Mouse (Mus musculus) kidney, postnatal 14 days (tissue): ENCODE results near the gene Rogdi.
A peak's percentile ranks its signal among the peaks of the same experiment; 100 is the strongest.

Experiments used
- DNase-seq: peaks from one replicate; pipeline ENCODE4 v3.0.0; 2022; ENCODE audit warnings: mixed read lengths

Rogdi gene

DNA sequence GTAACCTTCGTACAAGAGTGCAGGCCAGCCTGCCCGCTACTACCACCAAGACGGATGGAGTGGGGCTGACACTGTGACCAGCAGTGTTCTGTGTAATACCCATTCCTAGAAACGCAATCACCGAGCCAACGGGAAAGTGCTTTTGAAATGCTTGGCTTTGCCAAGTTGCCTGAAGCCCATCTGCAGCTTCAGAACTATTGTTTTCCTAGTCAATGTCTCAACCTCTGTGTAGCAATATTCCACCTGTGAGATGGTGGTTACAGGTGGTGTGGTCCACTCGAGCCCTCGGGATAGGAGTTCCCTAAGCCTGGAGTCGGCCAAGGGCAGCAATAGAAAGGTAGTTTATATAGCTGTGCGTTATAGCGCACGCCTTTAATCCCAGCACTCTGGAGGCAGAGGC lies 28.6 kb downstream of the Rogdi start:
- no peak for DNase-seq

DNA sequence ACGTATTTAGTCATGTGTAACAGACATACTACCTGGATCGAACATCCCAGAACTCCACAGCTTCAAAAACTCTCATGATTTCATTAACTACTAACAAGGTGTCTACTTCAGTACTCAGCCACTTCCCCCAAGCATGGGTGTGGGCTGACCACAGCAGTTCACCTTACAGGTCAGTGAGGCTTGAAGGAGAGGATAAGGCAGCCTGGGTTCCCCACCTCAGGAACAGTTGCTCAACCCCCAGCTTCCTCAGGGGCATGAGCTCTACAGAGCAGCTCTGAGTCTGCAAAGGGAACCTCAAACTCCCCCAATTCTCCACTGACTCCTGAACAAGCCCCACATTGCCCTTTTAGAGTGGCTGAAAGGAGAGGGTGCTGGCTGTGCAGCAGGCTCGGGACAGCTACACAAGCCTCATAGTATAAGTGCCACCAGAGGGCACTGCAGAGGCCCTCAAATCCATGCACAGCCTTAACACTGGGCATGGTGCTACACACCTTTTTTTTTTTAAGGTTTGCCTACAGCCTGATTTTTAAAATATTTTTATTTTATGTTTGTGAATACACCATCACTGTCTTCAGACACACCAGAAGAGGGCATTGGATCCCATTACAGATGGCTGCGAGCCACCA lies 33.5 kb downstream of the Rogdi start:
- peak; percentile 55 for DNase-seq

DNA sequence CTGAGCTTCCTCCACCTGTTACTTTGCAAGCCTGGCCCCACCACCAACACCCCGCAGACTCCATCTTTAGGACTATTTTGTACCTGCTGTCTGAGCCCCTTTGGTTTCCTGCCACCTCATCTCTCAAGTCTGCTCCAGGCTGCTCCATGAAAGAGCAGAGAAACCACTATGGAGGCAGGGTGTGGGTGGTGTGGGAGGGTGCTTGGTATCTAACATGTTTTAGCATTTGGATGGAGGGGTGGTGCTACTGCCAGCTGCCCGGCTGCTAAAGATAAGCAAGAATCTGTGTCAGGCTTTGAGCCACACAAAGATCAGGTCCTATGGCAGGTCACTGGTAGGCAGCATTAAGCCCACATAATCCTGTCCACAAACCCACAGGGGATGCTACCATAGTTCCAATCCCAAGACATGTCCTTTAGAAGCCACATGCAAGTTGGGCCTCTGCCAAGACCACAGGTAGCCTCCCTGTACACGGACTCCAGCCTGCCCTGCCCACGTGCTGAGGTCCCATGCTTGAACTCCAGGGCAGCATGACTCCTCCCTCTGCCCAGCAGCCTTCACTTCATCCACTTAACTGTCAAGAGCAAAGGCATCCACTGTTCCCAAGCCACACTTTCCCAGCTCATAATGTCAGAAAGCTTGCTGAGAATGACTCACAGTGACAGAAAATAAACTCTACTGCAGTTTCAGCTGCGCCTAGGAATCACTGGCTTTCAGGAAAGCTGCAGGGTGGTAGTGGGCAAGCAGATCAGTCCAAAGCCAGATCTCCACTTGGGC lies 34.9 kb downstream of the Rogdi start:
- peak; percentile 43 for DNase-seq

DNA sequence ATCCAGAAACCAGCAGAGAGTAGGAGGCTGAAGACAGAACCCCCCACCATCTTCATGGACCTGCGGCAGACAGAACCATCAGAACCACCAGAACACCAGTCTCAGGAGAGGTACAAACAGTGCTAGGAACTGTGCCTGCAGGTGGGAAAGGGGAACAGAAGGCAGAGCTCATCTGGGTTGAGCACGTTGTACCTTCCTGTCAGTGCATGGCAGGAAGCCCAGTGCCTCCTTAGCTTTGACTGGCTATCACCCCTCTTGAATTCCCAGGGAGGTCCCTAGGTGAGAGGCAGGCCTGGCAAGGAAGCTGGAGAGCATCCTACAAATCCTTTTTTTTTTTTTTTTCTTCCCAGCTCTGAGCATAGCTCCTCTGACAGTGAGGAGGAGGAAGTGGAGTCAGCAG lies 37.2 kb downstream of the Rogdi start:
- DNase-seq: no peak

DNA sequence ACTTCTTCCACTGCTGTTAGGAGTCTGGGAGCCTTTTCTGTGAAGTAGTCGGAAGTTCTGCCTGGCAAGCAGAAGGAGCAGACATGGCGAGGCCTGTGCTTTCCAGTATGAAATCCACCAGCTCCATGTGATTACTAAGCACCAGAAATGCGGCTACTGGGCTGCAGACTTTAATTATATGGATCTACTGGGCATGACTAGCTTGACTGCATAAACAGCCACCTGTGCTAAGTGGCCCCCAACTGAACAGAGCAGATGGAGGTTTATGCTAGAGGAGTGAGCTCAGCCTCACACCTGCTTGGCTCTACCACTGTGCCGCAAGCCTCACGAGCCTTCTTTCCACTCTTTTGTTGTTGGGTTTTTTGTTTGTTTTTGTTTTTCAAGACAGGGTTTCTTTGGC lies 38.8 kb downstream of the Rogdi start:
- DNase-seq: no peak

DNA sequence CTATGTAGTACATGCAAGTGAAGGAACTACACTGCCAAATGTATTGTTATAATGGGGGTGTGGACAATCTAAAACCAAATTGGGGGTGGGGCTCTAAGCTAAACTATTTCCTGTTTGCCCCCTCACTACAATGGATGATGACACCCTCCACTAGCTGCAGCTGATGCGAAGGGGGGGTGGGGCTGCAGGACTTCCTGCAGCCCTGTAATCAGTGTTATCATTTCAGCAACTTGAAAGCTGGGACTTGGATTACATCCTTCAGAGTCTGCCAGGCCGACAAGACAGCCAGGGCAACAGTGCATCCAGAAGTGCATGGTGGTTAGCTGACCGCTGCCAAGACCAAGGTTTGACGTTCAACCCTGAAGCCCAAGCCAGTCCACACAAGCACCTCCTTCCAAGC lies 41.7 kb downstream of the Rogdi start:
- peak; percentile 32 for DNase-seq

DNA sequence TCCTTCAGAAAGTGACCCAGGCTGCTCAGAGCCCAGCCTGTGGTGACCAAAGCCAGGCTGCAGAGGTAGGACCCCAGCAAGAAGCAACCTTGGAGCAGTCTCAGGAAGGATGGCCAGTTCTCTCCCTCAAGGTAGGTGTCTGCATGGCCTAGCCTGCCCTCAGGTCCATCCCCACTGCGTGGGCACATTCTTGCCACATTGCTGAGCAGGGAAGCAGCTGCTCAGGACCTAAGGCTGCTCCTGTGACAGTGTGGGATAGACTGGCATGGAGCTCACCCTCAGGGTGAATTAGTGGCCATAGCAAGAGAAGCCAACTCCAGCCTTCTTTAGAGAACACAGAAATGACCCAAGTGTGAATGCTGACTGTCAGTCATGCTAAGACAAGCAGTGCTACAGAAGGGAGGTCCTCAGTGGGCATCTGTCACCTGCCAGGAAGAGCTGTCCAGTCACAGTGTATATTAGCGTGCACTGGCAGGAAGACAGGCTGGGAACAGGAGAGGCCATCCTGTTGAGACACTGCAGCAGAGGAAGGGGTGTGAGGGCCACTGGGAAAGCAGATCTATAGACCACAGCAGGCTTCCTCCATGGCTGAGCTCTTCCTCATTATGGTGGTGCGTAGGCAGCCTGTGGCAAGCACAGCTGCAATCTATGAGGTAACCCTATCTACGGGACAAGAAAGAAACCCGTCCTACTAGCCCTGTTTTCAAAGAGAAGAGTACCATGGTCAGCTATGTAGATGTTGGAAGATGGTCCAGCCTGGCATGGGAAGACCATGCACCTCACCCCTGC lies 44.1 kb downstream of the Rogdi start:
- DNase-seq: no peak

DNA sequence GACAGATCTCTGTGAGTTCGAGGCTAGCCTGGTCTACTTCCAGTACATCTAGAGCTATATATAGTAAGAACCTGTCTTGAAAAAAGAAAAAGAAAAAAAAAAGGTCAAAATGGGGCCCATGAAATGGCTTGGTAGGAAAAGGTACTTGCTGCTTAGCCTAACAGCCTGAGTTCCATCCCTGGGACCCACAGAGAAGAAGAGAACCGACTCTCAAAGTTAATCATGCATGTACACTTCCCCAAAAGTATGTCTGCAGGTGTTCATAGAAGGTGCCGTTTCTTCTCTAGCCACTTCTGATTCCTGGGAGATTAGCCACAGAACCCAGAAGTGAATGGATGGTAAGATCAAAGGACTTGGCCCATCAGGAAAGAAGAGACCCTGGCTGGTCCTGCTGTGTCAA lies 44.9 kb downstream of the Rogdi start:
- DNase-seq: no peak

DNA sequence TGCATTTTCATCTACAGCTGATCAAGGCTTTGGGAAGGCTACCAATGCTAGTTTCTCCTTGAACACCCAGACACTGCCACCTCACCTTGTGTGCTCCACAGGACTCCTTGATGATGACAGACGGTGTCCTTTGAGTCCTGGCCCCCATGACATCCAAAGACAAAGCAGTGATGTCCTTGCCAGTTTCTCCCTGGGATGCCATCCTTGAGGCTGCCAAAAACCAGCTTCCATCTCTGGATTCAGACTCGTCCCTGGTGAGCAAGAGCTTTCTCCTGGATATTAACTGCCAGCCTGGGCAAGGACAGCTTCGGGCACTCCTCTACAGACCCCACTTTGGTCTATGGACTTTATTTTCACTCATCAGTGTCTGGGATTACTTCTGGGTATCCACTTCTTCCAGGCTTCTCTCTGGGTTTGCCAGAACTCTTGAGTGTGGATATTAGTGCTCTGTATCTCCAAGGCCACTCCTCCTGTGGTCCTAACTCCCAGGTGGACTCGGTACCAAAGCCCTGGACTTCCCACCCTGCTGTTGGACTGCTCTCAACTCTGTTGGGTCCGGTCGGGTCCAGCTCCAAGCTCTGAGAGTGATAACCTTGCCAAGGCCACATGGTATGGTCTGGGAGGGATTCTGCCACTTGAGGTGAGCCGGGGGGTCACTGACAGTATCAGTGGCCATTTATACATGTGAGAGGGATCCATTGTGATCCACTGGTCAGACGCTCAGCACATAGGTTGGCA lies 47.8 kb downstream of the Rogdi start:
- DNase-seq: no peak

DNA sequence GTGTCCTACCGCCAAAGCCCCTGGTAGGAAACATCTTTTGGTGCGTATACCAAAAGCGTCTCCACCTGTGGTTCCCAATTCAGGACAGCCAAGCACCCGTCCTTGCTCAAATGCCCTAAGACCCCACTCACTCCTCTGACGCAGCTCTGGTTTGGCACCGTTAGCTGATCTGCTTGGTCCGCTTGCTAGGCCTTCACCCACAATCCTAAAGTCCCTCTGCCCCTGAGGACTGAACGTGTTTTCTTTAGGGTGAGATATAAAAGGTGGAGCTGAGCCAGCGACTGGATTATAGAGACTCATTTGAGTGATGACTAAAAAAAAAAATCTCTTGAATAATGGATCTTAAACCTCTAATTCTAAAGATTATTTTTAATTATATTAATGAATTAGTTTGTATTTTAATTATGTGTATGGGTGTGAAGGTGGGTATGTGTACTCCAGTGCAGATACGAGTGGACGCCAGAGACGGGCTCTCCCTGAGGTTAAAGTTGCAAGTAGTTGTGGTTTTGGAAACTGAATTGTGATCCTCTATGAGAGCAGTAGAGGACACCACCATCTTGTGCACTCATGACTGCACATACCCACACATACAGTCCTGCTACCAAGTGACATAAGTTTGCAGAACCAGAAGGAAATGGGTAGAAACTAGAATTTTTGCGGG lies 48.5 kb downstream of the Rogdi start:
- no peak for DNase-seq

DNA sequence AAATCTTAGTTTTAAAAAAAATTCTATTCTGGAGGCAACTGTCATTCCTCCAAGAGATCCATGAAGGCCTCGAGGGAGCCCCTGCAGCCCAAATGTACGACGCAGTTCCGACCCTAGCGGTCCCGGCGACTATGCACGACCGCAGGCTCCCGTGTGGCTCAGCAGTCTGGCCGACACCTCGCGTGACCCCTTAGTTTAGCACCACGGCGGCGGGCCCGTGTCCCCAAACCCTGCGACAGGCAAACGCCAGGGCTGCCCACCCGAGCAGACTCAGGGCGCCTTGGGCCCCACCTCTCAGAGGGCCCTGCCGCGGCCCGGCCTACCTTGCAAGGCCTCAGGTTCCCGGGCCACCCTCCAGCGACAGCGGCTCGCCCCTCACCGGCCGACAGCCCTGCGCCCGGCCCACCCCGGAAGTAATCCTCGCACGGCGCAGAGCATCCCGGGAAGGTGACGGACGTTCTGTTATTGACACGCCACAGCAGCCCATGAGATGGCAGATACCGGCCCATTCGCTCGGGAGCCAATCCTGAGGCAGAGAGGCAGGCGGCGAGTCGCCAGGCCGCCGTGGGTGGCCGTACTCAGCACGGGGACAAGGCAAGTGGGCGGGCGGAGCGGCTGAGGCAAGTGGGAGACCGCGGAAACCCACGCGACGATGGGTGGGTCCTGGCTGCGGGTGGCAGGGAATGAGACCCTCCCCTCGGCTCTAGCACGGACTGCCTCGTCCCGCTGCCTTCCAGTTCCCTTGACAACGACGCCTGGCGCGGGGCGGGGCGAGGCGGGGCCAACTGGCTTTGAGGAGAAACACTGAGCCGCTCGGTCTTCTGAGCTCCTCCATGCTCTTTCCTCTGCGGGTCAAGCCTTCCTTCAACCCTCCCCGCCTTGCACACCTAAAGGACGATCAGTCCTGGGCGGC lies 49.3 kb downstream of the Rogdi start, which contains the start of gene Anks3:
Anks3 (minus strand) TSS at position 409 of the 913 bp plus-strand sequence.
- DNase-seq: peak; percentile 99

DNA sequence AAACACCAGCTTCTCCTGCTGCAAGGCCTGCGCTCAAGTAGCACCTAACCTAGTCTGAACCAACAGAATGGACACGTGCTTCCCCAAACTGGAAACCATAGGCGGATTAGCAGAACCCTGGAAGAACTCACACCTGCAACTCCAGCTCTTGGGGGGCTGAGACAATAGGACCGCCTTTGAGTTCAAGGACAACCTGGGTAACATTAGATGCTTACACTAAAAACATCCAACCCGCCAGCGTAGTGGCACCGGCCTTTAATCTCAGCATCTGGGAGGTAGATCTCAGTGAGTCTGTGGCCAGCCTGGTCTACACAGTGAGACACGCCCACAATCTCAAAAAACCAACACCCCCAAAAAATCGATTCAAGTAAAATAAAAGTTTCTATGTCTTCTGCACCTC lies 50.0 kb downstream of the Rogdi start:
- no peak for DNase-seq

DNA sequence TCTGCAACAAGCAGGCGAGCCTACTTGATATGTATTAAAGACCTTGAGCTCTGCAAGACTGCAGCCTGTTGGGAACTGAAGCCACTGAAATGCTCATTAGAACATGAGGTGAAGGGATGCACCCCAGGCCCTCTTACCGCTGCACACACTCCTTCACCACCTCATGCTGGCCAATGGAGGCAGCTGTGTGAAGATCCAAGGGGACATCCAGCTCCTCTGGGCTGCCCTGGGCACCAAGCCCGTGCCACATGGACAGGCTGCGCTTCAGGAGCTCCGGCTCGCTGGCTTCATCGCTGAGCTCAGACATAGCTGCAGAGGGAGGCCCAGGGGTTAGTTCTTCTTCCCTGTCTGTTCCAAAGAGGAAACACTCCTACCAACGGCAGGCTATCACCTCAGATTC lies 53.1 kb downstream of the Rogdi start:
- DNase-seq: no peak
